Mouse (Mus musculus): ENCODE results near the gene Tmem265.
A peak's percentile ranks its signal among the peaks of the same experiment; 100 is the strongest.

Gene Tmem265

GRCm38 (mm10) chr7:127588011-127588871 is 27.1 kb downstream of the Tmem265 start, which contains the start of the genes Ccdc189 and Rnf40:
Gene Ccdc189 (minus strand): TSS chr7:127588595.
Gene Rnf40 (plus strand): TSS chr7:127588767.
- peak; percentile 85 for DNase-seq (ENCODE audit: low read depth, low spot score)

- DNase-seq (ENCODE audit: low read depth, low spot score) = no peak
Observed at GRCm38 (mm10) chr7:127588901-127589300, 27.7 kb downstream of the Tmem265 start.

DNA sequence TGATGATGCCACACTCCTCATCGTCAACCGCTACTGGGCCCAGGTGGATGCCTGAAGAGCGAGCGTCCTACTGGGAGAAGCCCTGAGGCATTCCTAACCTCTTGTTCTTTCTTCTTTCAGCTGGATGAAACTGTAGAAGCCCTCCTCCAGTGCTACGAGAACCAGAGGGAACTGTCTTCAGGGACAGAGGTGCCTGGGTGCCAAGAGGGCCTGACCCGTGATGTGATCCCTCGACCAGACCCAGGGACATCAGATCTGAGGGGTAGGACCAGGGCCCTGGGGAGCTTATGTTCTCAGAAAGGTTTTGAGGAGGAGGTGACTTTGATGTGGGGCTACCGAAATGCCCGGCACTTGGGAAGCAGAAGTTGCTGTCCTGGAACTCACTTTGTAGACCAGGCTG is 28.4 kb downstream of the Tmem265 start:
- DNase-seq (ENCODE audit: low read depth, low spot score) = no peak

DNA sequence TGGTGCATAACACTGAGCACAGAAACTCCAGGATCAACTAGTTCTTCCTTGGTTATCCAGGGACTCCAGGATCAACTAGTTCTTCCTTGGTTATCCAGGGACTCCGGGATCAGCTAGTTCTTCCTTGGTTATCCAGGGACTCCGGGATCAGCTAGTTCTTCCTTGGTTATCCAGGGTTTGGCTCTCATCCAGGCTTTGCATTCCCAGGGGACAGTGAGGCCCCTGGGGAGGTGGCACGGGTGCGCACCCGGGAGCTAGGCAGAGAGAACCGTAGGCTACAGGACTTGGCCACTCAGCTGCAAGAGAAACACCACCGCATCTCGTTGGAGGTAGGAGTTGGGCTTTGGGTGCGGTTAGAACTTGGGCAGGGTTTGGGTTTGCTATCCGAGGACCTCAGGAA is 29.9 kb downstream of the Tmem265 start:
- no peak for DNase-seq (ENCODE audit: low read depth, low spot score)

GRCm38 (mm10) chr7:127592575-127592974 is 31.4 kb downstream of the Tmem265 start:
- DNase-seq (ENCODE audit: low read depth, low spot score) = no peak

DNA sequence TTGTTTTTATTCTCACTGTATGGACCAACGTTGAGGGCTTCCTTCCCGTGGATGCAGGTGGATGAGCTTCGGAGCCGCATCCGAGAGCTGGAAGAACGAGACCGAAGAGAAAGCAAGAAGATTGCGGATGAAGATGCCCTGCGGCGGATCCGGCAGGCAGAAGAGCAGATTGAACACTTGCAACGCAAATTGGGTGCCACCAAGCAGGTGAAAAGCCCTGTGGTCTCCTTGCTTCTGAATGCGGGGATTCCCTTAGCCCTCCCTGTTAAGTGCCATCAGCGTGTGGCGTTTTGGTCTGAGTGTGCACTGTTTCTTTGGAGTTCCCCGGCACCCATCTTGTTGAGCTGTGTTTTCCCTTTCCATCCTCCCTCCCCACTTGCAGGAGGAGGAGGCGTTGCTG is 35.6 kb downstream of the Tmem265 start:
- no peak for DNase-seq (ENCODE audit: low read depth, low spot score)

GRCm38 (mm10) chr7:127600612-127601011 is 39.4 kb downstream of the Tmem265 start:
- DNase-seq (ENCODE audit: low read depth, low spot score) = no peak

- DNase-seq (ENCODE audit: low read depth, low spot score) = no peak
Observed at GRCm38 (mm10) chr7:127601735-127602134, 40.5 kb downstream of the Tmem265 start.

DNA sequence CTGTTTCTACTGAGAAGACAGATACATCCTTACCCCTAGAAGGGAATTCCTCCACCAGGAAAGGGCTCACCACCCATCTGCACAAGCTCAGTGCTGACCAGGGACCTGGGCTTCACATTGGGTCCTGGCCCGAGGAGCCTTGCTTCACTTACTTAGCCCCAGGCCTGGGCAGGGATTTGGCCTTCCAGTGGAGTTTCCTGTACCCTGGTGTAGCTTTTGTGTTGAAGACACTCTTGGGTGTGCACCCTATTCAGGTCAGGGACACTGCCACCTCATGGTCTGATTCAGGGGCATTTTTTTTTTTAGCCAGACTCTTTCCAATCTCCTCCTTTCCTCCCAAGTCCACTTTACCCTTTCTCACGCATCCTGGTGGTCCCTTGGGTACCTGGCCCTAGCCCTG is 41.7 kb downstream of the Tmem265 start:
- DNase-seq (ENCODE audit: low read depth, low spot score) = no peak

DNA sequence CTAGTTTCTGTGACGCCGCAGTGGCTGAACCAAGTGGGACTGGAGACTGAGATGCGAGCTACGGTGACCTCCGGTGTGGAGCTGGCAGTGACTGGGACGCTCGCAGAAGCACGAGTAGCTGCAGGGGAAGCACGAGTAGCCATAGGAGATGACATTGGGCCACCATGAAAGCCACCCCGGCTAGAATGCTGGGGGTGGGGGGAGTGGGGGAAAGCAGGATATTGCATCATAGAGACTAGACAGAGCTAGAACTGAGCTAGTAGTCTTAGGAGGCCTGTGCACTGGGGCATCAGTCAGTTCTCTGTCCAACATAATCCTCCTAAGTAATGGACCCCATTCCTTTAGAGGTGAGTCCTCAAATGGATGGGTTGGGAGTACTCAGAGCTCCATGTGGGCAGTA is 43.1 kb downstream of the Tmem265 start:
- DNase-seq (ENCODE audit: low read depth, low spot score) = no peak

DNA sequence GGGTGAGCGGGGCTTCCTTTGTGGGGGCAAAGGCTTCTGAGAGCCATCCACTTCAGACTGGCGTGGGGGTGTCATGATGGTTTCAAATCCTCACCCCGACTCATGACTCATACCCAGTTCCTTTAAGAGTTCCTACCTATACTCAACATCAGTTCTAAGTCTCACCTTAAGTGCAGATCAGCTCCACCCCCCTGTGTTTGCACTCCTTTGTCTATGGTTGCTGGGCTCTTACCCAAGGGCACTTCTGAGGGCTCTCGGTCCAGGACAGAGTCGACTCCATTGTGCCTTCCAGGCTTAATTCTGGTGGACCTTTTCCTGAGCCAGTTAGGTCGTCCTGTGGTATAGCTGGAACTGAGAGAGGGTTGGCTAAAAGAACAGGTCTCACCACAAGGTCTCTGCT is 46.0 kb downstream of the Tmem265 start:
- DNase-seq (ENCODE audit: low read depth, low spot score) = no peak

DNA sequence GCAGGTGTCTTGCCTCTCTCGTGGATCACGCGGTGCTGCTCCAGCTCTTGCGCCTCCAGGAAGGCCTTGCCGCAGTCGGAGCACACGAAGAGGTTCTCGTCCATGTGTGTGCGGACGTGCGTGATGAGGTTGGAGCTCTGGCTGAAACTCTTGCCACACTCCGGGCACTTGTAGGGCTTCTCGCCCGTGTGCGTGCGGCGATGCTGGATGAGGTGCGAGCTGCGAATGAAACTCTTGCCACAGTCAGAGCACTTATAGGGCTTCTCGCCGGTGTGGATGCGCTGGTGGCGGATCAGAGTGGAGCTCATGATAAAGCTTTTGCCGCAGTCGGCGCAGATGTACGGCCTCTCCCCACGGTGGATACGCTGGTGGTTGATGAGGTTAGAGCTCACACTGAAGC is 49.8 kb downstream of the Tmem265 start:
- no peak for DNase-seq (ENCODE audit: low read depth, low spot score)

- no peak for DNase-seq (ENCODE audit: low read depth, low spot score)
Observed at GRCm38 (mm10) chr7:127611561-127611960, 50.4 kb downstream of the Tmem265 start.

GRCm38 (mm10) chr7:127613501-127613900 is 52.3 kb downstream of the Tmem265 start:
- no peak for DNase-seq (ENCODE audit: low read depth, low spot score)

GRCm38 (mm10) chr7:127614091-127614490 is 52.9 kb downstream of the Tmem265 start:
- no peak for DNase-seq (ENCODE audit: low read depth, low spot score)

- DNase-seq (ENCODE audit: low read depth, low spot score) = no peak
Observed at GRCm38 (mm10) chr7:127614511-127614890, 53.3 kb downstream of the Tmem265 start.

GRCm38 (mm10) chr7:127614891-127615843 is 54.0 kb downstream of the Tmem265 start, which contains the start of gene Zfp629:
Gene Zfp629 (minus strand): TSS chr7:127615797.
- peak; percentile 69 for DNase-seq (ENCODE audit: low read depth, low spot score)

DNA sequence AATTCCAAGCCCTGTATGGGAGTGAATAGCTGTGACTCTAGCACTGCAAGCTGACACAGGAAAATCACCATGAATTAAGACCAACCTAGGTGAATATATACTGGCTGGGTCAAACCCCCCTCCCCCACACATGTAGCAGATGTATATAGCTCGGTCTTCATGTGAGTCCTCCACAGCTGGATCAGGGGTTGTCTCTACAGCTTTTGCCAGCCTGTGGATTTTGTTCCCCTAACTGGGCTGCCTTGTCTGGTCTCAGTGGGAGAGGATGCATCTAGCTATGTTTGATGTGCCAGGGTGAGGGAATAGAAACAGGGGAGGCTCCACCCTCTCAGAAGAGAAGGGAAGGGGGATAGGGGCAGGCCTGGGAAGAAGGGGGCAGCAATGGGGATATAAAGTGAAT is 55.1 kb downstream of the Tmem265 start:
- DNase-seq (ENCODE audit: low read depth, low spot score) = no peak
